Mouse (Mus musculus): ENCODE data around the gene Tex261. TPM values are rescaled to one million over a fixed set of nuclear protein-coding genes. Genes with fewer than 3 reads are reported as not detected.

The Tex261 gene
- polyA plus RNA-seq, 1 experiment from 2014 or later = 61.6 TPM

DNA sequence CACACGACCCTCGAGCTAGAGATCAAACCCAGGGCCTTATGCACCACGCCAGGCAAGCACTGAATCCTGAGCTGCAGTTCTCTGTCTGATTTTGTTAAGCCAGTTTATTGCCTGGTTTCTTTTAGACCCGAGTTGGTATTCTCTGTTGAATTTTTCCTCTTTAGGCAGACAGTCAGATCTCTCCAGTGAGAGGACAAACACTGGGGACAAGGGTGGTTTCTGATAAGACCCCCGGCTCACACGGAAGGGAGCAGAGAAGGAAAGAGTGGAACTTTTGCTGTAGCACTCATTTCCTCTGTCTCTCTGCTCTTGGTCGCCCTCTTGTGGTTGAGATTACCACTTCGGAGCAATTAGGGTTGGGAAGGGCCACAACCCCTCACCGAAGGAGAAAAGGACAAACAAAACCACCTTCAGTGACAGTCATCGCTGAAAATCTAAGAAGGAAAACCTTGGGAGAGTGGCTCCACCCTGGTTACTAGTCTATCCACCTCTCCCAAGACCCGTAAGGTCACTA, 25.4 kb downstream of the Tex261 start:
- H3K27me3 ChIP-seq = peaks cover 60% of the 10 kb centered on the region
- no peak overlapping the region for H3K4me3 ChIP-seq (replicated peaks)
- H3K4me2 ChIP-seq = no peak overlapping the region
- no peak for ATAC-seq (ENCODE audit: low FRiP score)
- H3K27ac ChIP-seq = no peak overlapping the region
- no peaks in the 10 kb centered on the region for H3K9me3 ChIP-seq
- H3K4me1 ChIP-seq = peaks cover 7% of the 10 kb centered on the region
- WGBS = 8% methylated on average over 11 of the region's 11 CpGs
- no peaks in the 10 kb centered on the region for H3K36me3 ChIP-seq (replicated peaks)
- no peak overlapping the region for H3K9ac ChIP-seq

DNA sequence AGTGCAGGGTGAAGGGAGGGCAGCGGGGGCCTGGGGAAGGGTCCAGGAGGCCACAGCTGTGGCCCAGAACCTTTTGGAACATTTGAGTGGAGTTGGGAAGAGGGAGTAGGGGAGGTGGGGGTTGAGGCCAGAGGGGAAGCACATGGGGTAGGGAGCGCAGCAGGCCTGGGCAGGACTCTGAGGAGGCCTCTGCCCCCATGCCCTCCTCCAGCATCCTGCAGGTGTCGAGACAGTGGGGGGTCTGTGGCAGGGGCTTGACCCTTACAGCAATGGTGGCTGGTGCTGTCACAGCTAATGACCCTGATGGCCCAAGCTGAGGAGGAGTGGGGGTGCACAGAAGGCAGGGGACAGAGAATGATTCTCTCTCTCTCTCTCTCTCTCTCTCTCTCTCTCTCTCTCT, 26.3 kb downstream of the Tex261 start:
- Histone ChIP-seq H3K9ac (no peak overlapping the region), H3K27ac (no peak overlapping the region), H3K4me3 (replicated peaks) (no peak overlapping the region)

DNA sequence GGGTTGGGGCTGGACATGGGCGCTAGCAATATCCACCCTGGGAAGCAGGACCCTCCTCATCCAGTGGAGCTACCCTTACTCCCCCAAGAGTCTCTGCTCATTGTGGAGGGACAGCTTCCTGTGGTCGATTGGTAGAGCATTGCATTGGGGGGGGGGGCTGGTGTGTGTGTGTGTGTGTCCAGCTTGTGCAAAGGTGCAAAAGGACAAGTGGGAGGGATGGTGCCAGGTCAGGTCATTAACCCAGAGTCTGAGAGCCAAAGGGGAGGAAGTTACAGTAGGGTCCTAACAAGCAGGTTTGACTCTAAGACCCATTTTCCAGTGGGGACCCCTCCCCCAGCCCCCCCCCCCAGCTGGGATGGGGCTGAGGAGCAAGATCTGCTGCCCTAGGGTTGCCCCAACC, 30.1 kb downstream of the Tex261 start:
- Histone ChIP-seq H3K27me3 (peaks cover 33% of the 10 kb centered on the region; the same call in 1 of the 2 replicates), H3K9ac (no peak overlapping the region), H3K4me2 (no peak overlapping the region), H3K27ac (no peak overlapping the region), H3K36me3 (replicated peaks) (no peaks in the 10 kb centered on the region), H3K9me3 (no peaks in the 10 kb centered on the region), H3K4me1 (peaks cover 7% of the 10 kb centered on the region), H3K4me3 (replicated peaks) (no peak overlapping the region)
- ATAC-seq (ENCODE audit: low FRiP score) = no peak
- 41% methylated on average over 2 of the region's 2 CpGs for WGBS

More for the DNA sequence above, 26.3 kb downstream of the Tex261 start:
- Histone ChIP-seq H3K27me3 (peaks cover 59% of the 10 kb centered on the region), H3K4me2 (no peak overlapping the region), H3K9me3 (no peaks in the 10 kb centered on the region), H3K36me3 (replicated peaks) (no peaks in the 10 kb centered on the region), H3K4me1 (peaks cover 7% of the 10 kb centered on the region)
- ATAC-seq (ENCODE audit: low FRiP score) = no peak
- WGBS = 54% methylated on average over 3 of the region's 3 CpGs

DNA sequence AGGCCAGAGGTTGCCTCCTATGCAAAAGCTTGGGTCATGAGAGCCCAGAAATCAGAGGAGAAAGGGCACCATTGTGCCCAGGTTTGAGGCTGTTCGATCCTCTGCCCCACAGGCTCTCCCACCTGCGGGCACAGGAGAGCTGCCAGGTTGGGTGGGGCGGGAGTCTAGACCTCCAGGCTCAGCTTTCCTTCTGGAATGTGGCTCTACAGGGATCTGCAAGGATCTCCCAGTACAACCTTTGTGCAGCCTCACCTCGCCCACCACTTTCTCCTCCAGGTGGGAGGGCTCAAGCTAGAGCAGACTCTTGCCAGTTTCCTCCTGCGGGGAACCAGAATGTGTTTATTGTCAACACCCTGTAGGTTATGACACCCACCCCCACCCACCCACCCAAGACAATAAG, 31.1 kb downstream of the Tex261 start:
- peaks cover 36% of the 10 kb centered on the region; the same call in 1 of the 2 replicates for H3K27me3 ChIP-seq
- no peak overlapping the region for H3K4me2 ChIP-seq
- no peak overlapping the region for H3K27ac ChIP-seq
- WGBS = 66% methylated on average over 5 of the region's 5 CpGs
- no peak for ATAC-seq (ENCODE audit: low FRiP score)
- peaks cover 7% of the 10 kb centered on the region for H3K4me1 ChIP-seq
- H3K9ac ChIP-seq = no peak overlapping the region
- no peaks in the 10 kb centered on the region for H3K9me3 ChIP-seq
- no peaks in the 10 kb centered on the region for H3K36me3 ChIP-seq (replicated peaks)
- no peak overlapping the region for H3K4me3 ChIP-seq (replicated peaks)

DNA sequence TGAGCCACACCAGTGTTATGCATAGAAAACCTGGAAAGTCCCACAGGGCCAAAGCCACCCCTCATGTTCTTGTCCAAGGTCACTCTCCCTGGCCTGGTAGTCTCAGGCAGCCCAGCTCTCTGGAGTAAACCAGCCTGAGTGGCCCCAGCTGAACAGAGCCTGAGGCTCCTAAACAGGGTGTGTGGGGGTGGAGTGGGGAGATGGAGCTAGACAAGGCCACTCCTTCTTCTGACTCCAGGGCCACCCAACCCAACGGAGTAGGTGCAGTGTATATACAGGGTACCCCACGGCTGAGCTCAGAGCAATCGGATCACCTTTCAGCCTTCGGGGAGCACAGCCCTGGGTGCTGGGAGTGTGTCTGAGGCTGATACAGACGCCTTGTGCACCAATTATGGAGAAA, 31.5 kb downstream of the Tex261 start:
- no peak for ATAC-seq (ENCODE audit: low FRiP score)
- no peaks in the 10 kb centered on the region for H3K36me3 ChIP-seq (replicated peaks)
- H3K27ac ChIP-seq = no peak overlapping the region
- no peak overlapping the region for H3K4me3 ChIP-seq (replicated peaks)
- H3K9me3 ChIP-seq = no peaks in the 10 kb centered on the region
- H3K27me3 ChIP-seq = peaks cover 32% of the 10 kb centered on the region; the same call in 1 of the 2 replicates
- H3K4me1 ChIP-seq = peaks cover 7% of the 10 kb centered on the region
- H3K4me2 ChIP-seq = no peak overlapping the region
- 67% methylated on average over 5 of the region's 5 CpGs for WGBS
- no peak overlapping the region for H3K9ac ChIP-seq

DNA sequence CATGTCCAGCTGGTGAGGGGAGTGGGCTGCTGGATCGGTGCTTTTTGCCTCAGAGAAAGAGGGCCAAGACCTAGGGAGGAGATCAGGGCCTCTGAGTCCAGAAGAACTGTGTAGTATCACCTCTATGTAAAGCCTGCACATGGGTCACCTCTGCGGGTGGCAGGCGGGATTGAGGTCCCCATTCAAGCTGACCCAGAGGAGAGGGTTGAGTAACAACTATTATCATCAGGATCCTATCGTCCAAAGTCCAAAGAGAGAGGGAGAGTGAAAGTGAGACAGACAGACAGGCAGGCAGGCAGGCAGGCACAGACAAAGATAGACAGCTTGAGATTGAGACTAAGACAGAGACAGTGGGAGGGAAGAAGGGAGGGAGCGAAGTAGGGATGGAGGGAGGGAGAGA, 32.4 kb downstream of the Tex261 start:
- Histone ChIP-seq H3K9me3 (no peaks in the 10 kb centered on the region), H3K4me1 (peaks cover 7% of the 10 kb centered on the region), H3K4me2 (no peak overlapping the region), H3K9ac (no peak overlapping the region), H3K27me3 (peaks cover 28% of the 10 kb centered on the region; the same call in 1 of the 2 replicates), H3K27ac (no peak overlapping the region), H3K36me3 (replicated peaks) (no peaks in the 10 kb centered on the region), H3K4me3 (replicated peaks) (no peak overlapping the region)
- 52% methylated on average over 5 of the region's 5 CpGs for WGBS
- ATAC-seq (ENCODE audit: low FRiP score) = no peak

DNA sequence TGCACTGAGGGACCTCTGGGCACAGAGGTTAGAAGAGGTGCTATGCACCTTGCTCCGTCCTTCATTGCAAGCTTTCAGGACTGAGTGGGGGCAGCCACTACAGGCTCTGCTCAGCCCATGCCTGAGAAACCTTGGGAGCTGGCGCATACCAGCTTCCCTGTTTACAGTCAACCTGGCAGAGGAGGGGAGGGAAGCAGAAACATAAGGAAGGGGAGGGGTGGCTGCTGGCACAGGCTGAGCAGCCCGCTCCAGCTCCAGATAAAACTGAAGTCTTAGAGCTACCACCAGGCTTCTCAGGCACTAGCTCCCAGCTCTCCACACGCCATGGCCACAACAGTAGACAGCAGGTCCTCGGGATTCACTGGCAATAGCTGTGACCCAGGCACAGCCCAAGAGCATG, 32.9 kb downstream of the Tex261 start, which contains the start of gene Atp6v1b1:
Gene Atp6v1b1, plus strand, starts transcription at position 230 of the 400 bp plus-strand sequence.
- Histone ChIP-seq H3K27ac (no peak within 1 kb of the TSS), H3K4me3 (replicated peaks) (no peak within 1 kb of the TSS), H3K36me3 (replicated peaks) (no peaks in the 10 kb centered on the region), H3K4me1 (peaks cover 7% of the 10 kb centered on the region), H3K9me3 (no peaks in the 10 kb centered on the region), H3K27me3 (peaks cover 23% of the 10 kb centered on the region; the same call in 1 of the 2 replicates), H3K9ac (no peak within 1 kb of the TSS), H3K4me2 (no peak within 1 kb of the TSS)
- no peak for ATAC-seq (ENCODE audit: low FRiP score)
- WGBS = 60% methylated on average over 5 of the region's 5 CpGs

DNA sequence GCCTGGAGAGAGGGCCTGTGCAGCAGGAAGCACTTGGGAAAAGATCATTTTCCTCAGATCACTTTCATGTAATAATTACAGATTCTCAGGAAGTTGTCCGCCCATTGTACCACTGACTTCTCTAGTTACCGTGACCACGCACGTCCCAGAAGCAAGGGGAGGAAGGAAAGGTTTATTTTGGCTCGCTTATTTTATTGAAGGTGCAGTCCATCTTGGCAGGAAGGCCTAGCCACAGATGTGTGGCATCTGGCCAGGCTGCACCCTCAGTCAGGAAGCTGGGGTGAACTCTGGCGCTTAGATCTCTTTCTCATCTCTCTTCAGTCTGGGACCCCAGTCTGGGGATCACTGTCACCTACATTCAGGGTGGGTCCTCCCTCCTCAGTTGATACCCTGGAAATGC, 37.0 kb downstream of the Tex261 start:
- Histone ChIP-seq H3K4me1 (no peaks in the 10 kb centered on the region), H3K27me3 (peaks cover 18% of the 10 kb centered on the region; the same call in 1 of the 2 replicates), H3K27ac (no peak overlapping the region), H3K9me3 (no peaks in the 10 kb centered on the region), H3K4me3 (replicated peaks) (no peak overlapping the region), H3K4me2 (no peak overlapping the region), H3K9ac (no peak overlapping the region), H3K36me3 (replicated peaks) (no peaks in the 10 kb centered on the region)
- 88% methylated on average over 6 of the region's 6 CpGs for WGBS
- no peak for ATAC-seq (ENCODE audit: low FRiP score)

DNA sequence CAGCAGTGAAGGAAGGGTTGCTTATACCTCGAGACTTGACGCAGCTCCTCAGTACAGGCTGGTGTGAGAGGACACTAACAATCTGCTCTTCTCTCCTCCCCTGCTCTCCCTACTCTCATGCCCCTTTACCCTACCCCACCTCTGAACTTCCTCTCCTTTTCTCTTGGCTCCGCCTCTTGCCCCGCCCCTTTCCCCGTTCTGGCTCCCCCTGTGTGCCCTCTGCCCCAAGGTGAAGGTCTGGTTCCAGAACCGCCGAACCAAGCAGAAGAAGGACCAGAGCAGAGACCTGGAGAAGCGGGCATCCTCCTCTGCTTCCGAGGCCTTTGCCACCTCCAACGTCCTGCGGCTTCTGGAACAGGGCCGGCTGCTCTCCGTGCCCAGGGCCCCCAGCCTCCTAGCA, 38.3 kb downstream of the Tex261 start:
- H3K27me3 ChIP-seq = peaks cover 19% of the 10 kb centered on the region; the same call in 1 of the 2 replicates
- no peaks in the 10 kb centered on the region for H3K36me3 ChIP-seq (replicated peaks)
- H3K27ac ChIP-seq = no peak overlapping the region
- 35% methylated on average over 13 of the region's 13 CpGs for WGBS
- H3K9me3 ChIP-seq = no peaks in the 10 kb centered on the region
- ATAC-seq (ENCODE audit: low FRiP score) = no peak
- H3K4me2 ChIP-seq = no peak overlapping the region
- no peak overlapping the region for H3K9ac ChIP-seq
- H3K4me1 ChIP-seq = no peaks in the 10 kb centered on the region
- H3K4me3 ChIP-seq (replicated peaks) = no peak overlapping the region

DNA sequence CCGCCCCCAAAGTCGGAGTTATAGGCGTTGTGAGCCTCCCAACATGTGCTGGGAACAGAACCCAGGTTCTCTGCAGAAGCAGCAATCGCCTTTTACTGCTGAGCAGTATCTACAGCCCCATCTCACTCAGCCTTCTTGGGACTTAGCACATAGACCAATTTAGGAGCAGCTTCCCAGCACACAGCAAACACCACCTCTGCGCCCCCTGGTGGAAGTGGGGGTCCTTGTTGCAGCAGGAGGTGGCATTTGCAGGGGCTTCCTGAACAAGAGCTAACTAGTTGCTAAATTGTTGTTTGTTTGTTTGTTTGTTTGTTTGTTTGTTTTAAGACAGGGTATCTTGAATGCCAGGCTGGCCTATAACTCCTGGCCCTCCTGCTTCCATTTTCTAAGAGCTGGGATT, 44.5 kb downstream of the Tex261 start:
- H3K36me3 ChIP-seq (replicated peaks) = no peaks in the 10 kb centered on the region
- H3K27ac ChIP-seq = no peak overlapping the region
- no peak for ATAC-seq (ENCODE audit: low FRiP score)
- H3K9me3 ChIP-seq = no peaks in the 10 kb centered on the region
- no peaks in the 10 kb centered on the region for H3K4me1 ChIP-seq
- H3K4me3 ChIP-seq (replicated peaks) = no peak overlapping the region
- H3K9ac ChIP-seq = no peak overlapping the region
- H3K4me2 ChIP-seq = no peak overlapping the region
- H3K27me3 ChIP-seq = peaks cover 31% of the 10 kb centered on the region
- WGBS = 30% methylated on average over 5 of the region's 5 CpGs

DNA sequence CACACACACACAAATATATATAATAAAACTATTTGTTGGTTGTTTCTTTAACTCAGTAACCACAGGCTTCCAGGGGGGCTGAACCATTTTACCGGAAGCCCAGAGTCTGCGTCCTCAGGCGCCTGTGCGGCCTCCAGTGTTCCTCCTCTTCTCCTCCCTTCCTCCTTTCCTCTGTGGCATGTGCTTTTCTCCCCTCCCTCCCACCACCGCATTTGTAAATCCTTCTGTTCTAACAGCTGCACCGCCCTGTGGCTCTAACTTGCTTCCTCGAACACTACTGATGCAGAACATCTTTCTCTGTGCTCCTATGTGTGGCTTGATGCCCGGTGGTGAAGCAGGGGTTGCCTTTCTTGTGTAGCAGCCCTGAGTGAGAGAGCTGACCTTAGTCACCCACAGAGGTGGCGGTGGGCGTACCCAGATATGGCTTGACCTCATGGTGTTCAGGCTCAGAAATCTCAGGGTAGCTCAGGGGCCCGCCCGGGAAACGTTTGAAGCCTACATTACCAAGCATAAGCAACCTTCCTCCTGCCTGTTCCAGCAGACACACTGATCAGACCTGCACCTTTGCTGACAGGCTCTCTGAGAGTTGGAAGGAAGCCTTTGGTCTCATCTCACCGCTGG, 46.2 kb downstream of the Tex261 start:
- no peak overlapping the region for H3K4me2 ChIP-seq
- no peaks in the 10 kb centered on the region for H3K4me1 ChIP-seq
- H3K4me3 ChIP-seq (replicated peaks) = no peak overlapping the region
- H3K36me3 ChIP-seq (replicated peaks) = no peaks in the 10 kb centered on the region
- H3K27ac ChIP-seq = no peak overlapping the region
- peaks cover 34% of the 10 kb centered on the region for H3K27me3 ChIP-seq
- ATAC-seq (ENCODE audit: low FRiP score) = no peak
- WGBS = 73% methylated on average over 14 of the region's 14 CpGs
- H3K9me3 ChIP-seq = no peaks in the 10 kb centered on the region
- no peak overlapping the region for H3K9ac ChIP-seq

DNA sequence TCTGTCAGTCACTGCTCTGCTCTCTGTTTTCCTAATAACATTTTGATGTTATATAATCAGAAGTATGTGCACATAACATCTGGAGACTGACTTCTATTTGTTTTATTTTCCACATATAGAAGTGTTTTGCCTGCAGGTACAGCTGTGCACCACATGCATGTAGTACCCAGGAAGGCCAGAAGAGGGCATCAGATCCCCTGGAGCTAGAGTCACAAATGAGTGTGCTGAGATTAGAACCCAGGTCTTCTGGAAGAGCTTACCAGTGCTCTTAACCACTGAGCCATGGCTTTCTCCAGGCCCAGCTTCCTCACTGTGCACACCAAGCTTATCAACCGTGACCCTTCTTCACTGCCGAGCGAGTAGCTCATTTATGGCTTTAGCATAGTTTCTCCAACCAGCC, 47.1 kb downstream of the Tex261 start:
- no peak overlapping the region for H3K4me2 ChIP-seq
- H3K4me1 ChIP-seq = no peaks in the 10 kb centered on the region
- H3K36me3 ChIP-seq (replicated peaks) = no peaks in the 10 kb centered on the region
- ATAC-seq (ENCODE audit: low FRiP score) = no peak
- H3K4me3 ChIP-seq (replicated peaks) = no peak overlapping the region
- WGBS = 91% methylated on average over 3 of the region's 3 CpGs
- H3K27me3 ChIP-seq = peaks cover 41% of the 10 kb centered on the region
- no peak overlapping the region for H3K9ac ChIP-seq
- H3K27ac ChIP-seq = no peak overlapping the region
- no peaks in the 10 kb centered on the region for H3K9me3 ChIP-seq

DNA sequence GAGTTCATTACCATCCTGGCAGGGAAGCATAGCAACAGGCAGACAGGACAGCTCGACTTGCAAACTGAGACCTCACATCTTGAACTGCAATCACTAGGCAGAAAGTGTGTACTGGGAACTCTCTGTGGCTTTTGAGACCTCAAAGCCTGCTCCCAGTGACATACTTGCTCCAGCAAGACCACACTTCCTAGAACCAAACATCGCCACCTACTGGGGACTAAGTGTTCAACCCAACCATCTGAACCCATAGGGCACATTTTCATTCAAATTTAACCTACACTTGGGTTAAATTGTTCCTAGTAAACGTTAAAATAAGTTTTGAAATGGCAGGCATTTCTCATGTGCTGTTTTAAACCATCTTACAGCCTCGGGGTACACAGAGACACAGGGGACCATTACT, 48.4 kb downstream of the Tex261 start:
- Histone ChIP-seq H3K27ac (no peak overlapping the region), H3K36me3 (replicated peaks) (no peaks in the 10 kb centered on the region), H3K4me3 (replicated peaks) (no peak overlapping the region), H3K9ac (no peak overlapping the region), H3K9me3 (no peaks in the 10 kb centered on the region), H3K27me3 (peaks cover 46% of the 10 kb centered on the region), H3K4me2 (no peak overlapping the region), H3K4me1 (no peaks in the 10 kb centered on the region)
- WGBS = 42% methylated on average over 4 of the region's 4 CpGs
- no peak for ATAC-seq (ENCODE audit: low FRiP score)
